Mouse (Mus musculus) lung, postnatal 0 days (tissue): ENCODE results near the gene Eng.

Experiments used
- CTCF ChIP-seq: IDR thresholded peaks from 2 replicates; pipeline ENCODE4 v1.5.1; 2016; ENCODE audit warnings: antibody characterized with exemption, mild to moderate bottlenecking
- EP300 ChIP-seq: IDR thresholded peaks from 2 replicates; pipeline ENCODE4 v1.6.1; 2016; ENCODE audit warnings: antibody characterized with exemption, mild to moderate bottlenecking, control low read depth

DNA sequence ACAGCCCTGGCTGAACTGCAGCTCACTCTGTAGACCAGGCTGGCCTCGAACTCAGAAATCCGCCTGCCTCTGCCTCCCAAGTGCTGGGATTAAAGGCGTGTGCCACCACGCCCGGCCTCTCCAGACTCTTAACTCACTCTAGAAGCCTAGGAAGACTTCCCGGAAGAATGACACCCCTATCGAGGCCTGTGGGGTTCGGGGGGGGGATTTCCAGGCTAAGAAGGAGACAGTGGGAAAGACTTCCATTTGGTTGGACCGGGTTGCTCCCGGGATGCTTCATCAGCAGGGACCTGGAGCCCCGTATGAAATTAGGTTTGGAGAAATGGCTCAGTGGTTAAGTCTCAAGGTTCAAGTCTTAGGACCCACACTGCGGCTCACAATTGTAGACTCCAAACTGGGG is 48.3 kb downstream of the Eng start:
- TF ChIP-seq CTCF (no peak), EP300 (no peak)
